Mouse (Mus musculus) MEL (cell line): ENCODE data around the gene Gp9. TPM values are rescaled to one million over a fixed set of nuclear protein-coding genes. Genes with fewer than 3 reads are reported as not detected.

Source experiments
- DNase-seq: peaks from one replicate; pipeline ENCODE4 v3.0.0; 2011; ENCODE audit warnings: low read depth, low spot score
- H3K27ac ChIP-seq: 2 replicates; pipeline ENCODE4 v1.5.1; 2012; ENCODE audit warnings: low read depth, mild to moderate bottlenecking, control low read depth, low read length, moderate library complexity; ENCODE audit not compliant: control insufficient read depth
- H3K27me3 ChIP-seq, 2 experiments: fragments of 150-350 bp in 1 of 2; sonication (generic) in 1 of 2; 2 replicates each; pipeline ENCODE4 v1.6.1; 2012; ENCODE audit warnings: low read length in 2 of 2, mild to moderate bottlenecking in 2 of 2, improper control_type of control experiment in 1 of 2, moderate library complexity in 1 of 2; ENCODE audit not compliant: insufficient read depth in 2 of 2, control insufficient read depth in 1 of 2
- H3K36me3 ChIP-seq, 2 experiments: 2 replicates each; pipeline ENCODE4 v1.6.1; 2012 to 2014; ENCODE audit warnings: low read length in 2 of 2, improper control_type of control experiment in 1 of 2, inconsistent platforms in 1 of 2, mild to moderate bottlenecking in 1 of 2; ENCODE audit not compliant: insufficient read depth in 2 of 2, control insufficient read depth in 1 of 2
- H3K4me1 ChIP-seq, 2 experiments: fragments of 150-350 bp in 1 of 2; sonication (generic) in 1 of 2; 2 replicates each; pipeline ENCODE4 v1.6.1; 2012; ENCODE audit warnings: low read length in 2 of 2, improper control_type of control experiment in 1 of 2, mild to moderate bottlenecking in 1 of 2; ENCODE audit not compliant: insufficient read depth in 2 of 2, control insufficient read depth in 1 of 2
- H3K4me3 ChIP-seq, 2 experiments: fragments of 150-350 bp in 1 of 2; sonication (generic) in 1 of 2; 2 replicates each; pipeline ENCODE4 v1.5.1; 2012; ENCODE audit warnings: low read depth in 2 of 2, low read length in 2 of 2, mild to moderate bottlenecking in 2 of 2, moderate library complexity in 2 of 2, control low read depth in 1 of 2, improper control_type of control experiment in 1 of 2; ENCODE audit not compliant: control insufficient read depth in 1 of 2, insufficient read depth in 1 of 2
- H3K79me2 ChIP-seq: 2 replicates; pipeline ENCODE4 v1.6.1; 2012; ENCODE audit warnings: mild to moderate bottlenecking, low read length, moderate library complexity; ENCODE audit not compliant: control insufficient read depth, poor library complexity, insufficient read depth
- H3K9ac ChIP-seq: 2 replicates; pipeline ENCODE4 v1.6.1; 2012; ENCODE audit warnings: low read depth, mild to moderate bottlenecking, control low read depth, low read length, moderate library complexity; ENCODE audit not compliant: control insufficient read depth, poor library complexity, severe bottlenecking
- H3K9me3 ChIP-seq: fragments of 150-350 bp; sonication (generic); replicated peaks from 2 replicates; pipeline ENCODE4 v1.6.1; 2012; ENCODE audit warnings: mild to moderate bottlenecking, low read length, improper control_type of control experiment, moderate library complexity; ENCODE audit not compliant: insufficient read depth
- CTCF ChIP-seq, 3 experiments: IDR thresholded peaks in 2 of 3; conservative IDR thresholded peaks in 1 of 3; 2 replicates each; pipeline ENCODE4 v1.5.1; 2011 to 2012; ENCODE audit warnings: low read length in 3 of 3, low read depth in 2 of 3, mild to moderate bottlenecking in 2 of 3, improper control_type of control experiment in 1 of 3, inconsistent platforms in 1 of 3, mixed read lengths in 1 of 3, moderate library complexity in 1 of 3; ENCODE audit not compliant: control insufficient read depth in 1 of 3, insufficient read depth in 1 of 3, poor library complexity in 1 of 3, severe bottlenecking in 1 of 3
- E2F4 ChIP-seq: IDR thresholded peaks from 2 replicates; pipeline ENCODE4 v1.6.1; 2011; ENCODE audit warnings: low read depth, low read length, improper control_type of control experiment, borderline replicate concordance
- ELF1 ChIP-seq: IDR thresholded peaks from 2 replicates; pipeline ENCODE4 v1.6.1; 2014; ENCODE audit warnings: low read depth, mild to moderate bottlenecking, inconsistent platforms, low read length, improper control_type of control experiment, moderate library complexity
- GABPA ChIP-seq: IDR thresholded peaks from 2 replicates; pipeline ENCODE4 v1.6.1; 2012; ENCODE audit warnings: low read depth, mild to moderate bottlenecking, inconsistent platforms, low read length, improper control_type of control experiment, moderate library complexity
- JUND ChIP-seq: IDR thresholded peaks from 2 replicates; pipeline ENCODE4 v1.6.1; 2011; ENCODE audit warnings: low read depth, mild to moderate bottlenecking, improper control_type of control experiment, low read length
- KAT2A ChIP-seq: conservative IDR thresholded peaks from 2 replicates; pipeline ENCODE4 v1.6.1; 2012; ENCODE audit warnings: low read depth, low read length, improper control_type of control experiment, inconsistent platforms
- MAFK ChIP-seq: IDR thresholded peaks from 2 replicates; pipeline ENCODE4 v1.6.1; 2011; ENCODE audit warnings: low read depth, mild to moderate bottlenecking, low read length, improper control_type of control experiment, borderline replicate concordance
- MYB ChIP-seq: IDR thresholded peaks from 2 replicates; pipeline ENCODE4 v1.6.1; 2011; ENCODE audit warnings: mild to moderate bottlenecking, low read depth, low read length, improper control_type of control experiment
- MYC ChIP-seq: IDR thresholded peaks from 2 replicates; pipeline ENCODE4 v1.6.1; 2011; ENCODE audit warnings: low read depth, mild to moderate bottlenecking, low read length, improper control_type of control experiment, moderate library complexity
- POLR2A ChIP-seq, 2 experiments: IDR thresholded peaks; 2 replicates each; pipeline ENCODE4 v1.6.1; 2011 to 2012; ENCODE audit warnings: low read length in 2 of 2, mild to moderate bottlenecking in 2 of 2, control low read depth in 1 of 2, improper control_type of control experiment in 1 of 2, low read depth in 1 of 2, moderate library complexity in 1 of 2; ENCODE audit not compliant: control insufficient read depth in 1 of 2, insufficient read depth in 1 of 2, poor library complexity in 1 of 2
- POLR2AphosphoS2 ChIP-seq: IDR thresholded peaks from 2 replicates; pipeline ENCODE4 v1.6.1; 2011; ENCODE audit warnings: low read length, improper control_type of control experiment
- POLR2AphosphoS5 ChIP-seq: IDR thresholded peaks from 2 replicates; pipeline ENCODE4 v1.6.1; 2012; ENCODE audit warnings: low read depth, borderline replicate concordance, mild to moderate bottlenecking, inconsistent platforms, low read length, moderate library complexity, mixed read lengths
- TBP ChIP-seq: IDR thresholded peaks from 2 replicates; pipeline ENCODE4 v1.8.0; 2011; ENCODE audit warnings: low read depth, low read length, improper control_type of control experiment
- TCF12 ChIP-seq: IDR thresholded peaks from 2 replicates; pipeline ENCODE4 v1.6.1; 2014; ENCODE audit warnings: low read depth, mild to moderate bottlenecking, inconsistent platforms, low read length, improper control_type of control experiment, moderate library complexity
- USF1 ChIP-seq: IDR thresholded peaks from 2 replicates; pipeline ENCODE4 v1.6.1; 2014; ENCODE audit warnings: low read depth, mild to moderate bottlenecking, inconsistent platforms, low read length, improper control_type of control experiment, moderate library complexity
- ZC3H11A ChIP-seq: IDR thresholded peaks from 2 replicates; pipeline ENCODE4 v1.6.1; 2012; ENCODE audit warnings: low read depth, mild to moderate bottlenecking, inconsistent platforms, low read length, improper control_type of control experiment
- ZKSCAN1 ChIP-seq: IDR thresholded peaks from 2 replicates; pipeline ENCODE4 v1.6.1; 2012; ENCODE audit warnings: low read depth, mild to moderate bottlenecking, inconsistent platforms, low read length, improper control_type of control experiment, moderate library complexity
- ZNF384 ChIP-seq: IDR thresholded peaks from 2 replicates; pipeline ENCODE4 v1.6.1; 2012; ENCODE audit warnings: low read depth, mild to moderate bottlenecking, inconsistent platforms, low read length, improper control_type of control experiment
- polyA plus RNA-seq, 2 experiments: library from polyadenylated mRNA; stranded (reverse) in 1 of 2; unstranded in 1 of 2; fragments of >175 nt in 1 of 2; fragments of >200 nt in 1 of 2; gene quantifications; 2 replicates each; pipeline versions ENCODE4 v1.2.1 to v1.2.4; 2012; ENCODE audit warnings: low replicate concordance in 2 of 2, low read depth in 1 of 2; ENCODE audit not compliant: insufficient read length in 2 of 2, insufficient read depth in 1 of 2, missing spikeins in 1 of 2
- total RNA-seq: library from RNA; depleted of rRNA; stranded (reverse); fragments of 300-350 nt; gene quantifications from 2 replicates; pipeline ENCODE4 v1.2.3, GENCODE M21; 2012

Gene Gp9
- total and polyA plus RNA-seq, 3 experiments: 3.9 to 11.1 TPM; not detected in 1

- H3K27ac ChIP-seq: no peak overlapping the region
- TF ChIP-seq POLR2AphosphoS2: no peak
- TF ChIP-seq USF1: no peak
- no peak for TF ChIP-seq KAT2A
- no peak for TF ChIP-seq MYB
- TF ChIP-seq TBP: no peak
- no peak for TF ChIP-seq GABPA
- no peak for TF ChIP-seq ZKSCAN1
- no peak for TF ChIP-seq ZNF384
- no peak for TF ChIP-seq MYC
- no peak for TF ChIP-seq POLR2A (IDR thresholded peaks at IDR 0.05; ENCODE audit: control insufficient read depth in 1 of 2, insufficient read depth in 1 of 2, low read depth in 1 of 2, low read length in 2 of 2, poor library complexity in 1 of 2)
- no peaks in the 10 kb centered on the region for H3K9me3 ChIP-seq
- no peaks in the 10 kb centered on the region for H3K27me3 ChIP-seq
- H3K4me3 ChIP-seq: no peak overlapping the region
- peaks cover 0 to 12% of the 10 kb centered on the region in 2 experiments; a peak in 2 of 4 replicates for H3K36me3 ChIP-seq
- no peak overlapping the region for H3K9ac ChIP-seq
- H3K79me2 ChIP-seq: no peaks in the 10 kb centered on the region
- DNase-seq: no peak
- peaks cover 6 to 11% of the 10 kb centered on the region in 2 experiments for H3K4me1 ChIP-seq
These were observed 17.7 kb downstream of the Gp9 start for GRCm38 (mm10) chr6:87795385-87796150.

DNA sequence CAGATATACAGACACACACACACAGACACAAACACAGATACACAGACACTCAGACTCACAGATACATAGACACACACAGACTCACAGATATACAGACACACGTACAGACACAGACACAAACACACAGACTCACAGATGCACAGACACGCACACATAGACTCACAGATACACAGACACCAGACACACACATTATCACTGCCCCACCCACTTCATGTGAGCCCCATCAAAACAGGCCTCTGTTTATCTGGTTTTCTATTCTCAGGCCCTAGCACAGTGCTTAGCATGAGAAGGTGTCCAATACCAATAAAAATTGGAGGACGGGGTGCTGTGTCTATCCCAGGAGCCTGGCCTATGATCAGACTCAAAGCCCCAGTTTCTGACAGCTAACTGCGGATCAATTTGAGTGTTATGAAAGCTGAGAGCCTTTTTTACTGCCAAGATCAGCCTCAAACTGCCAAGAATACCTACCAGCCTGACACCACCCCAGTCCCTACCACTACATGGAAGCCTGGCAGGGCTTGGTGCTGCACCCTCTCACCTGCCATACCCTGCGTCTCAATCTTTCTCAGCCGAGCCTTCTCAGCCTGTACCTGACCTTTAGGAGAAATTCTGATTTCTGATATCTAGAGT is 18.5 kb downstream of the Gp9 start:
- H3K36me3 ChIP-seq: peaks cover 0 to 5% of the 10 kb centered on the region in 2 experiments; a peak in 2 of 4 replicates
- no peaks in the 10 kb centered on the region for H3K79me2 ChIP-seq
- no peaks in the 10 kb centered on the region for H3K27me3 ChIP-seq
- no peak for DNase-seq
- no peak overlapping the region for H3K9ac ChIP-seq
- H3K27ac ChIP-seq: no peak overlapping the region
- TF ChIP-seq ZKSCAN1 (no peak), POLR2AphosphoS5 (no peak), ZC3H11A (no peak)
- no peak overlapping the region for H3K4me3 ChIP-seq
- H3K9me3 ChIP-seq: no peaks in the 10 kb centered on the region
- peaks cover 0 to 4% of the 10 kb centered on the region in 2 experiments; a peak in 3 of 4 replicates for H3K4me1 ChIP-seq

DNA sequence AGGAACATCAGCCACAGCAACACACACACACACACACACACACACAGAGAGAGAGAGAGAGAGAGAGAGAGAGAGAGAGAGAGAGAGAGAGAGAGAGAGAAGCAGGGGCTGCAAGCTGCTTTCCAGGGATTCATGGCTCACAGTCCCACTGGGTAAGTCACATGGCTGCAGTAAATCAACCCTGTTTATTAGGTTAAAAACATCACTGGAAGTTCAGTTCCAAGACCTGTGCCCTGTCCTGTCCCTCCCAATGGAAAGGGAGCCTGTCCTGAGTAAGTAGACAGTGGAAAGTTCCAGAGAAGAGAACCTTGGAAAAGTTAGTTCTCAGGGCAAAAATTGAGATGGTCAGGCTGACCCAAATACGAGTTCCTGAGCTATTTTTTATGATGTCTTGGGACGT is 19.4 kb downstream of the Gp9 start:
- DNase-seq: no peak
- no peak overlapping the region for H3K27ac ChIP-seq
- no peak overlapping the region for H3K9ac ChIP-seq
- H3K4me3 ChIP-seq: no peak overlapping the region
- TF ChIP-seq ZNF384 (no peak), JUND (no peak), CTCF (IDR thresholded peaks at IDR 0.05 in 2 of 3, conservative IDR thresholded peaks at IDR 0.05 in 1 of 3; ENCODE audit: control insufficient read depth in 1 of 3, insufficient read depth in 1 of 3, low read depth in 2 of 3, low read length in 3 of 3, poor library complexity in 1 of 3, severe bottlenecking in 1 of 3) (no peak), TCF12 (no peak), POLR2AphosphoS5 (no peak), ELF1 (no peak), ZKSCAN1 (no peak), MAFK (no peak), E2F4 (no peak)
- H3K27me3 ChIP-seq: no peaks in the 10 kb centered on the region
- no peaks in the 10 kb centered on the region for H3K79me2 ChIP-seq
- H3K36me3 ChIP-seq: no peaks in the 10 kb centered on the region
- H3K4me1 ChIP-seq: no peaks in the 10 kb centered on the region
- H3K9me3 ChIP-seq: no peaks in the 10 kb centered on the region
